Mouse (Mus musculus) heart, postnatal 10 days (tissue): ENCODE measurements around the gene Limch1. TPM values are rescaled to one million over a fixed set of nuclear protein-coding genes. Genes with fewer than 3 reads are reported as not detected.
A peak's percentile ranks its signal among the peaks of the same experiment; 100 is the strongest.

Experiments used
- DNase-seq, 2 experiments: peaks; one replicate each; pipeline ENCODE4 v3.0.0; 2021
- intact Hi-C: fragments of 180-260 bp; cut with DNase I; formaldehyde crosslinking; loops from one replicate; pipeline ENCODE4 v1.15.1; 2025
- total RNA-seq, 2 experiments: library from RNA; stranded (reverse); gene quantifications; 2 replicates each; pipeline ENCODE4 v1.2.3; 2021

Limch1 gene
- total RNA-seq, 2 experiments from 2014 or later = 149 to 150 TPM

DNA sequence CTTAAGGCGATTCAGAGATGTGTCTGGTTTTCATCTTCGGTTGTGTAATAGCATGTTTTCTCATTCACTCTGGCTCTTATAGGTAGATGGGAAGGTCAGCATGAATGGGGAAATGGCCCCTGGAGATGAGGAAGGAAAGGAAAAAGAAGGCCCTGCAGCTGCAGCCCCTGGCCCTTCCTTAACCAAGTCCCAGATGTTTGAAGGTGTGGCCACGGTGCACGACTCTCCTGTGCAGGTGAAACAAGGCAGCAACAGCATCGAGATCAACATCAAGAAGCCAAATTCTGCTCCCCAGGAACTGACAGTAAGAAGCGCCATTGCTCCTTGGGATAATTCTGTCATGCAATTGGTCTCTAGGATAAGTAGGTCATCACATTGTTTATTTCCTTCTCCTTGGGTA lies 256.7 kb downstream of the Limch1 start:
- DNase-seq = no peak
- intact Hi-C loops = no loop called here

GRCm38 (mm10) chr5:67004619-67005018 lies 259.0 kb downstream of the Limch1 start:
- no peak for DNase-seq
- intact Hi-C loops = no loop called here

DNA sequence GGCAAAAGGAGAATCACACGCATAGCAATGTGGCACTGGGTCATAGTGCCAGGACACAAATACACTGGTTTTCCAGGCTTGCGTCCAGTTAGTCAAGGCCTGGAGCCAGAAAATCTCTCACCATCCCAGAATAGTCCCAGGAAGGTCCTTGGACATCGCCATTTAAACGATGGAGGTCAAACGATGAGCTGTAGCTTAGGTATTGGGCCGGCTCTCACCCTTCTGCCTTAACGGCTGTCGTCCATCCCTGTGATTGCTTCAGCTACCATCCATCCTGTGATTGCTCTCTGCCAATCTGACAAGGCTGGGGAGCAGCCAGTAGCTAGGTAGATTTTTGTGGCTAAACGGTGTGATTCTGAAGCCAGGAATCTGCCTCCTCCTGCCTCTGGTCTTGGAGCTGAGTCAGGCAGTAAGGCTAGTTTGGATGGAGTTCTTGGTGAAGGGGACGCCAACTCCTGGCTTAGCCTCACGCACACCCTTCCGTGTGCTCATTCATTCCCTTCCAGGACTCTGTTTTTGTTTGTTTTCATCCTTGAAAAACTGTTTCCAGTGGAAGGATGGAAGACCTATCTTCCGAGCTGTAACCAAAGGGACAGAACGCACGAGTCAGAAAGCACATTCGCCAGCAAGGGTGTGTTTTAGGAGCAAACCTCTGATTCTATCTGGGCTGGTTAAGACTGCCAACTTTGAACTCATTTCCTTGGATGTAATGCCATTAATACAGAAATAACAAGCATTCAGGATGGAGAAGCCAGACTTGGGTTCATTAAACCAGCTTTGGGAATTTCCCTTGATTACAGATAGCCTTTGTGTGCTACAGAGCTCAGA lies 265.6 kb downstream of the Limch1 start:
- intact Hi-C loops = loop anchor here (10.0 kb wide), 1 partner anchor 626 kb away; no protein-coding TSS in a partner anchor
- peak; percentile 88 to 91 for DNase-seq

- DNase-seq = peak in 1 of 2 experiments; percentile 37
- intact Hi-C loops = loop anchor here (10.0 kb wide), 1 partner anchor 627 kb away; no protein-coding TSS in a partner anchor
Observed at GRCm38 (mm10) chr5:67011985-67012384, 266.4 kb downstream of the Limch1 start.

DNA sequence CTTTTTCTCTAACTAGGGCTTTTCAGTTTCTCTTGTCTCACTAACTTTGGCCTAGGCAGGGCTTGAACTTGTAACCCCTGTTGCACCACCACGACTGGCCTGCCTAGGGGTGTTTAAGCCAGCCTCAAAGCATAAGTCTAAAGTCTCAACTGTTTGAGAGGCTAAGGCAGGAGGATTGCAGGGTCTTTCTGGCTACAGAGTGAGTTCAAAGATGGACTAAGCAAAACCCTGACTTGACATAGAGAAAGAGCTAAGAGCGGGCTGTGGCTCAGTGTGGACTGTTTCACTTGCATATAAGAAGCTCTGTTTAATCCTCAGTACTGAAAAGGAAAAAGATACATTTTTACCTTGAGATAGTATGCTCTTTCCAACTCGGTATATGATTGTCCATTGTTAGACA lies 268.3 kb downstream of the Limch1 start:
- intact Hi-C loops = loop anchor here (10.0 kb wide), 1 partner anchor 629 kb away; no protein-coding TSS in a partner anchor
- DNase-seq = no peak

DNA sequence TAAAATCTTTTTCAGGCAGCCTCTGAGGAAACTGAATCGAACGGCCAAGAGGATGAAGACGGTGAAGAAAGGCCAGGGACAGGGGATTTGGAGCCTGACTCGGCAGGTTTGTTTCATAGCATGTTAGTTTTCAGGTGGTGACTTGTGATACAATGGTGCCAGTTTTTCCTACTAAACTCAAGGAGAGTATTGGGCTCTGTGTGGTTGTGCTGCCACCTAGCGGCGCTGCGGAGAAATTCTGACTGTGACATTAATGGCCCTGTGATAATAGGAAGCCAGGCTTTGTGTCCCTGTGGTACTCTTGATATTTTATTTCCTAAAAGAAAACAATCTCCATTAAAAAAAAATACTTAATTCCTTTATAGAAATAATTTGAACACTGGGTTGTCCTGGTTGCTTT lies 270.8 kb downstream of the Limch1 start:
- intact Hi-C loops = loop anchor here (1.0 to 10.0 kb wide), 2 partner anchors 319 to 632 kb away; no protein-coding TSS in a partner anchor
- DNase-seq = peak; percentile 85 to 88

DNA sequence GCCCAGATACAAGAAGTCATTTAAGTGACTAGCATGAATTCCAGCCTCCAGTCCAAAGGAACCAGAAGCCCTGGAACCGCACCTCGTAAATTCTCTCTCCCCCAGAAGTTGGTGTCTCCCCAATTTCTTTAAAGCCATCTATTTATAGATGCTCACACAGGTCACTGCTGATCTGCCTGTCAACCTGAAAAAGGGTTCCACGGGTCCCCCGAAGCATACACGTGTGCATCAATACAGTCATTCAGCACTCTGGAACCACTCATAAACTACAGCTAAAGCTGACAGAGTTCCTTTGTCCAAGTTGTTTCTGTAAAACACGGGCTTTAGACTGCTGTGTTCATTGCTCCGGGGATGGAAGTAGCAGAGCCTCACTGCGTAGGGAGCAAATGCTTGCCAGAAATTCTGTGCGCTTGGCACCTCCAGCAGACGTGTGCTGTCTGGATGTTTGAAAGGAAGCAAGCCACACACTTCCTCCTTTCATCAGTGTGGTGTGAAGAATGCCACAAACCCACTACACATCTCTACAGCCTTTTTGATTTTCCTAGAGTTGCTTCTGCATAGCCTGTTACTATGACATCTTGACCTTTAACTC lies 278.9 kb downstream of the Limch1 start:
- intact Hi-C loops = no loop called here
- peak; percentile 42 to 47 for DNase-seq

DNA sequence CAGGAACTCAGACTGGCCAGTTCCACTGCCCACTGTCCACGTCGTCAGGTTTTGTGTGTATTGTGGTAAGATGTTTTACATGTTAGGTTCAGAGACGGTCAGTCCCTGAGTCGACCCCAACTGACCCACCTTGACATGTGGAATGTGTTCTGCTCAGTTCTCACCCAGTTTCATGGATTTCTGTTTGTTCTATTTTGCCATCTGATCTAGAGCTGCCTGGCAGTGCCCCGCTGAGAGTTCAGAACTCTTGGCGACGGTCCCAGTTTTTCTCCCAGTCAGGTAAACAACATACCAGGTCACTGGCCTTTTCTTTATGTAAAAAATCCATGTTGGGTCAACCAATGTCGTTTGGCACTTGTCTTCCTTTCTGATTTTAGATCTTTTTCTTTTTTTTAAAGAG lies 279.5 kb downstream of the Limch1 start:
- DNase-seq = peak; percentile 21 to 25
- intact Hi-C loops = no loop called here

GRCm38 (mm10) chr5:67025581-67025980 lies 280.0 kb downstream of the Limch1 start:
- no peak for DNase-seq
- intact Hi-C loops = no loop called here

DNA sequence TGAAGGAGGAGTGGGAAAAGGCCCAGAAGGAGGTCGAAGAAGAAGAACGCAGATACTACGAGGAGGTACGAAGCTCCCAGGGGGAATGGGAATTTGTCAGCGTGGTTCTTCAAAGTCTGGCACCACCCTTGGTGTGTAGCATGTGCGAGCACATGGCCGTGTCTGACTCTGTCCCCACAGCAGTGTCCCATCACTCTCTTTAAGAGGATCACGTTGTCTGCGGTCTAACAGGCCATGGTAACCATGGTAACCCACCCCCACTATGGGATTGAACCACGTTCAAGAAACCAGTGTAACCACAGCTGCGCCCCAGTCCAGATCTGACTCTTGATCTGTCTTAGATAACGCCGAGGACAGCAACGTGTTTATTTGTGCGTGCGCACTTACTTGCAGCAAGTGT lies 283.2 kb downstream of the Limch1 start:
- intact Hi-C loops = no loop called here
- DNase-seq = no peak

DNA sequence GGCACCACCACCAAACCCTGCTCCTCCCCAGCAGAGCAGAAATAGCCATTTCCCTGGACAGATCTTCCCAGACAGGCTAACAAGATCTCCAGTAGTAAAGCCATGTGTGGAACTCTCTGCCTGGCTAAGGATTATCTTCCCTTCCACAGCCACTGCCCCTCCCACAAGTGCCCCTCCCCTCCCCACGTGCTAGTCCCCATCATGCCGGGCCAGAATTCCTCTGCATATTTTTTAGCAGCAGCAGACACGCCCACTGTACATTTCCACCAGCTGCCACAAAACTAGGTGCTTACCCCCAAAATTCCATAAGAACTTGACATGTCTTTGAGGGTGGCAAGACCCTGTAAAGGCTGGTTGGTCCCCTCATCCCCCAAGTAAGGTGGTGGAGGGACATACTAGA lies 284.3 kb downstream of the Limch1 start:
- intact Hi-C loops = no loop called here
- DNase-seq = no peak

DNA sequence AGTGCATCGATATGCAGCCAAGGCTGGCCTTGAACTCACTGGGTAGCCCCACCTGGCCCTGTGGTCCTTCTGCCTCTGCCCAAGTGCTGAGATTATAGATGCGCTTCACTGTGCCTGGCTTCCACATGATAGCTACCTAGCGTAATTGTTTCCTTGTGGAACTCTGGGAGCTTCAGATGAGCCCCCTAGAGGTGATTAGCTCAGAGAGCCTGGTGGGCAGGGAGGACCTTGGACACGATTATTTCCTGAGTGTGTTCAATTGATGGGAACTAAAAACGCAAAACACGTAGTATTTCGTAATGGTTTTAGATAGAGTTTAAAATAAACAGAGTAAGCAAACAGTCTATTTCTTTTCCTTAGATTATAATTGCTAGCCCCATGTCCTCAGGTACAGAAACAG lies 287.0 kb downstream of the Limch1 start:
- intact Hi-C loops = no loop called here
- DNase-seq = no peak

GRCm38 (mm10) chr5:67043932-67044331 lies 298.3 kb downstream of the Limch1 start:
- intact Hi-C loops = no loop called here
- DNase-seq = no peak

DNA sequence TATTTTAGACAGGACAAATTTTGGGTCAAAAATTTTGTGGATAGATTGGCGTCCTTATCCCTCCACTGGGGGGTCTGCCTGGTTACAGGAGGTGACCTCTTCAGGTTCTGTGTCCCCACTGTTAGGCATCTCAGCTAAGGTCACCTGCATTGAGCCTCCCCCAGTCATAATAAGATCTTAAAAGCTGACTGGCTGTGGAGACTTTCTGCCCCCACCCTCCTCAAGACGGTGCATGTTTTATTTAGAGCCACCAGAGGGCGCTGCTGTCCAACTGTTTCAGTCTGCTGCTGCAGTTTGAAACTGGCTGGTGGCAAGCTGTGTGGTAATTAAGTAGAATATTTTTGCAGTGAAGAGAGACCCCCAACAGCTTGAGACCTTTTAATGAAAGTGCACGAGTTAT lies 302.4 kb downstream of the Limch1 start:
- DNase-seq = peak; percentile 25 to 48
- intact Hi-C loops = loop anchor here (5.0 kb wide), 1 partner anchor 184 kb away; no protein-coding TSS in a partner anchor

GRCm38 (mm10) chr5:67057803-67058202 lies 312.2 kb downstream of the Limch1 start:
- DNase-seq = no peak
- intact Hi-C loops = no loop called here

- DNase-seq = no peak
- intact Hi-C loops = no loop called here
Observed at GRCm38 (mm10) chr5:67060519-67060918, 314.9 kb downstream of the Limch1 start.

GRCm38 (mm10) chr5:67063596-67063995 lies 318.0 kb downstream of the Limch1 start:
- intact Hi-C loops = no loop called here
- DNase-seq = no peak

DNA sequence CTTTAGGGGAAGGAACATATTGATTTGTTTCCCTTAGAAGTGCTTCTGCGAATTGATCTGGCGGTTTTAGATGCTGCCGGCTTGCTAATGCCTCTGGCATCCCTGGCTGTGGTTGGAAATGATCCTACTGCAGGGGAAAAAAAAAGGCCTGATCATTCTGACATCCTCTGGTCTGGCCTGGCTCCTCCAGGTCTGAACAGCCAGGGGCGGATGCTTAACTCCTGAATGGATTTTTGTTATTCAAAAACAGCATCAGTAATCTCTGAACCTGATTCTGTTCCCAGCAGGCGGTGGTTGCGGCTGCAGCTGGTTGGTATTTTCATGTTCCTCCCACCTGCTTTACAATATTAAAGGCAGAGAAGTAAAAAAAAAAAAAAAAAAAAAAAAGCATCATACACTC lies 337.5 kb downstream of the Limch1 start:
- intact Hi-C loops = no loop called here
- no peak for DNase-seq

DNA sequence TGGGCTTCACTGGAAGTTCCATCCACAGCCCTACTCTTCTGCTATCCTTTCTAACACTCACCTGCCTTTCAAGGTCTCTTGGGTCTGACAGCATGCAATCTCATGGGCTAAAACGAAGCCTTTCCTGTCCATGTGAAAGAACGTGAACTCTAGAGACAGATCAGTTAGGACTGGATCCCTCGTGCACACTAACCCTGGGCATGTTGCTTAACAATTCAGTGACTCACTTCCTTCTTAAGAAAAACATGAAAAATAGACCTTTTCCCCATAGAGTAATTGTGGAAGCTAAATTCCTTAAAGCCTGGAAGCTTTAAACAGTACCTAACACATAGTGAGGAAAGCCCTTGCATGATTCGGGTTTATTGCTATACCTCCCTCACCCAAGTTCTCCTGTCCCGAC lies 345.2 kb downstream of the Limch1 start:
- DNase-seq = no peak
- intact Hi-C loops = no loop called here

GRCm38 (mm10) chr5:67091766-67092165 lies 346.1 kb downstream of the Limch1 start:
- intact Hi-C loops = no loop called here
- DNase-seq = peak in 1 of 2 experiments; percentile 10

DNA sequence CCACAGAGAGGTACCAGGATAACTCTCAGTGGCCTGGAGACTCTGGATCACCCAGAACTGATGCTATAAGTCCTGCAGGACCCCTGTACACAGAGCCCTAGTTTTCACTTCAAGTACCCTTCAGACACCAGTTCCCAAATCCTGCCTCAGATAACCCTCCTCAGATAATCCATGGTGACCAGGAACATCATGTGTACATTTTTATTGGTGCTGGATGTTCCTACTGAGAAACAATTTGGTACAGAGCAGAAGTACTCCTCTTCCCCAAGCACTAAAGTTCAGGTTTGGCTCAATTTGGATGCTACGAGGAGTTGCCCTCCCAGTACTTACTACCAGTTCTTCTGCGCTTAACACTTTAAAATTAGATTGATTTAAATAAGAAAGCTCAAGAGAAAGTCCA lies 348.4 kb downstream of the Limch1 start:
- intact Hi-C loops = loop anchor here (2.0 kb wide), 1 partner anchor 135 kb away; no protein-coding TSS in a partner anchor
- DNase-seq = no peak

GRCm38 (mm10) chr5:67095153-67095552 lies 349.5 kb downstream of the Limch1 start:
- DNase-seq = peak; percentile 8 to 18
- intact Hi-C loops = loop anchor here (2.0 kb wide), 1 partner anchor 134 kb away; no protein-coding TSS in a partner anchor
